Mouse (Mus musculus) spleen, adult 18-20 months (tissue): Measurements from ENCODE around the gene Tmprss6.

Experiments used
- DNase-seq, 2 experiments: peaks; one replicate each; pipeline ENCODE4 v3.0.0; 2022; ENCODE audit warnings: mixed read lengths in 2 of 2

The Tmprss6 gene

GRCm38 (mm10) chr15:78442231-78442630, 26.2 kb downstream of the Tmprss6 start:
- no peak for DNase-seq

GRCm38 (mm10) chr15:78438973-78439372, 29.5 kb downstream of the Tmprss6 start:
- no peak for DNase-seq

GRCm38 (mm10) chr15:78438505-78438904, 29.9 kb downstream of the Tmprss6 start:
- no peak for DNase-seq

- no peak for DNase-seq
These were observed 30.4 kb downstream of the Tmprss6 start for GRCm38 (mm10) chr15:78438018-78438394.

- DNase-seq = no peak
These were observed 31.0 kb downstream of the Tmprss6 start for GRCm38 (mm10) chr15:78437237-78438017.

GRCm38 (mm10) chr15:78436380-78437192, 31.8 kb downstream of the Tmprss6 start:
- DNase-seq = peak; percentile 31 to 38

GRCm38 (mm10) chr15:78435681-78436080, 32.8 kb downstream of the Tmprss6 start:
- DNase-seq = no peak

- DNase-seq = no peak
These were observed 33.4 kb downstream of the Tmprss6 start for GRCm38 (mm10) chr15:78434896-78435520.

- DNase-seq = no peak
These were observed 36.8 kb downstream of the Tmprss6 start for GRCm38 (mm10) chr15:78431541-78432121.

GRCm38 (mm10) chr15:78430874-78431273, 37.6 kb downstream of the Tmprss6 start:
- no peak for DNase-seq

GRCm38 (mm10) chr15:78429871-78430622, 38.4 kb downstream of the Tmprss6 start:
- no peak for DNase-seq

GRCm38 (mm10) chr15:78429139-78429459, 39.3 kb downstream of the Tmprss6 start:
- no peak for DNase-seq

- peak in 1 of 2 experiments; percentile 37 for DNase-seq
These were observed 39.9 kb downstream of the Tmprss6 start, which contains the start of gene Kctd17 for GRCm38 (mm10) chr15:78428391-78429138. Kctd17 (plus strand) TSS chr15:78428564.

GRCm38 (mm10) chr15:78425230-78425629, 43.2 kb downstream of the Tmprss6 start:
- DNase-seq = no peak

- DNase-seq = no peak
These were observed 43.9 kb downstream of the Tmprss6 start for GRCm38 (mm10) chr15:78424507-78424906.

GRCm38 (mm10) chr15:78422046-78422956, 46.1 kb downstream of the Tmprss6 start:
- peak; percentile 63 to 83 for DNase-seq

GRCm38 (mm10) chr15:78420395-78420794, 48.0 kb downstream of the Tmprss6 start:
- DNase-seq = no peak

GRCm38 (mm10) chr15:78416937-78417336, 51.5 kb downstream of the Tmprss6 start:
- no peak for DNase-seq

GRCm38 (mm10) chr15:78414157-78414556, 54.3 kb downstream of the Tmprss6 start:
- no peak for DNase-seq

GRCm38 (mm10) chr15:78413719-78414117, 54.7 kb downstream of the Tmprss6 start:
- DNase-seq = no peak
